Mouse (Mus musculus) retina, adult 2 months (tissue): ENCODE data around the gene Lmod1.

Experiments
- DNase-seq: peaks from one replicate; pipeline ENCODE4 v3.0.0-alpha.2; 2012; ENCODE audit warnings: low read depth, low spot score

The Lmod1 gene

GRCm38 (mm10) chr1:135324571-135324970 is at the start of gene Lmod1:
TSS of gene Lmod1 (plus strand) at chr1:135324807.
- DNase-seq = no peak

DNA sequence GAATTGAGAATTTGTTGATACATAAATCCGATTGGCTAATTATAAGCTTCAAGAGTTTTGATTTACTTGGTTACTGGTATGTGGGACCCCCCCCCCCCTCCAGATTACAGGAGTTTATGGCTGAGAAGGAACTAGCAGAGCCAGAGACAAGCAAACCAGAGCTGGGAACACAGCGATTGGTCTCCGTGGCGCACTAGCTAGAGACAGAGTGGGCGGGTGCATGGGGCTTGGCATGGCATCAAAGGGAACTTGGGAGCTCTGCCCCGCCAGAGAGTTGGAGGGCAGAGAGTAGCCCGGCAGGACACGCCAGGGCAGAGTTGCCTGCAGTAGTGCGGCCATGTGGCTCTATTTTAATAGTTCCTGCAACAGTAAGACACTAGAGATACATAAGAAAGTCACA is 44.0 kb upstream of the Lmod1 start:
- DNase-seq = no peak

DNA sequence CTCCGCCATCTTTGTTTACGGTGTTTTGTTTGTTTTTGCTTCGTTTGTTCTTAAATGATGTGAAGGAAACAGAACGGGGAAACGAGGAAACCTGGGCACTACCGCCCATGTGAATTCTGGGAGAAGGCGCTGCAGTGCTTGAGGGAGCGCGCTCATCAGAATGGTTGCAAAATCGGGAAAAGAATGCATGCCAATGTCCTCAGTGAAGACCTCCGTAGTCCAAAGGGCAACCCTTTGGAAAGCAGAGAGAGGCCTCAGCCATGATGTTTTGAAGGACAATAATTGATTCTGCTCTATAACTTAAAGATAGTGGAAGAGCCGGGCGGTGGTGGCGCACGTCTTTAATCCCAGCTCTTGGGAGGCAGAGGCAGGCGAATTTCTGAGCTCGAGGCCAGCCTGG is 42.8 kb upstream of the Lmod1 start:
- DNase-seq = no peak

DNA sequence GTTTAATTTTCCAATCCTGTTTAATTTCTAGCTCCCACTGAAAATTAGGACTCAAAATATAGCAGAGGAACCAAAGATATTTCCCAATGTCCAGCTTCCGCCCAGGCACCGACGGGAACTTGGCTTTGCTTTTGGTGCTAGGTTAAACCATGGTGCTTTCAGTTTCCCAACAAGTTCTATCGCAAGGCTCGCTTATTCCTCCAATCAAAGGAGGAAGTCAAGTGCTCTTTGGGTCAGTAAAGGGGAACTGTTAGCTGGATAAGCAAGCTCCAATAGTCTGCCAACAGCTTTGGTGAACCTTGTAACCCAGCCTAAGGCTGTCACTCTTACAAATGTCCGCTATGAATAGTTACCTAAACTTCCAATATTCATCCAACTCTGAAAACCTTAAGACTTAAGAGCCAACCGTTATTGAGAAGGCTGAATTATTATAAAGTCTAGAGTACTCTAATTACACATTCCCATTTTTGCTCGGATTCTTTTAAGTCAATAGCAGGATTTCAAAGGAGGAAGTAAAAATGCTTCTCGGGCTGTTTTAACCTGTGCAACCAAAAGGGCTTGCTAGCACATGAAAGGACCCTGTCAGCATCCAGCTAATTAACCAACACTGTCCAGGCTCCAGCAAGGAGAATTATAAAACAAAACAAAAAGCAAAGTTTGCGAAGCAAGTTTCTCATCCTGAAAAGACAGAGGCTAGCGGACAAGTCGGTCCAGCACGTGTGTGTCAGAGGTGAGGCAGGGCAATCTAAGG is 41.9 kb upstream of the Lmod1 start:
- no peak for DNase-seq

GRCm38 (mm10) chr1:135283287-135283825 is 41.3 kb upstream of the Lmod1 start:
- no peak for DNase-seq

DNA sequence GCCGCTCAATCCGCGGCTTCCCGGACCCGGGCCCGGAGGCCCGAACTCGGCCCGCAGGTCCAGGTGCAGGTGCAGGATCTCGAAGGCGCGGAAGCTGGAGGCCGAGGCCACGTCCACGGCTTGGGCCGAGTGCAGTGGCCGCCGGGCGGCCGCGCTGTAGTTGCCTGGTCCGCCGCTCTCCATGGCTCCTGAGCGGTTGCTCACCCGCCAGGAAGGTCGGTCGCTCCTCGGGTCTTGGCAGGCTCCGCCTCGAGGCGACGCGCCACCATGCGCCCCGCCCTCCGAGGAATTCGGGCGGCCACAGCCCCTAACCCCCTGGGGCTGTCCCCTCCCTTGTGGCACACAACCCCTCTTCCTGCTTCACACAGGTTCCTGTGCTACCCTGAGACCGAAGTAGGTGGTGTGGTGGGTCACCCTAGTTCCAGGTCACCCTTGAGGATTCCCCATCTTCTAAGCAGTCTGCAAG is 40.7 kb upstream of the Lmod1 start, which contains the start of gene Rnpep:
Rnpep (minus strand) TSS at position 259 of the 466 bp plus-strand sequence.
- peak; percentile 38 for DNase-seq

GRCm38 (mm10) chr1:135286311-135286710 is 38.3 kb upstream of the Lmod1 start:
- DNase-seq = no peak

DNA sequence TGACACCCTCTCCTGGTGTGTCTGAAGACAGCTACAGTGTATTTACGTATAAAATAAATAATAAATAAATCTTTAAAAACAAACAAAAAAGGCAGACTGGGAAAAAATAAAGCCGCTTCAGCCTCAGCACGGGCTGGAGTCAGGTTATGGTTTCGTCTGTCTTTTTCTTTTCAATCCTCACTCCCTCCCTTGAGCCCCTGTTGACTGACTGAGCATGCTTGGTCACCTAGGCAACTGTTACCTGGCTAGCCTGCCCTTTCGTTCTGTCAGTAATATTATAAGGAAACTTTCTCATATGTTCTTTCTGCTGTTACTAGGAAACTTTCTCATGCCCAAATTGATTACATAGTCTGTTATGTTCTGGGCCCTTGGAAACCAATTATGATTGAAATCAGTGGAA is 33.7 kb upstream of the Lmod1 start:
- no peak for DNase-seq

- no peak for DNase-seq
Measured at GRCm38 (mm10) chr1:135311356-135311755, 13.3 kb upstream of the Lmod1 start.

- no peak for DNase-seq
Measured at GRCm38 (mm10) chr1:135312201-135312600, 12.4 kb upstream of the Lmod1 start.

- peak; percentile 77 for DNase-seq
Measured at GRCm38 (mm10) chr1:135313284-135314031, 11.1 kb upstream of the Lmod1 start, which contains the start of gene Timm17a. TSS of gene Timm17a (minus strand) at chr1:135313778.

DNA sequence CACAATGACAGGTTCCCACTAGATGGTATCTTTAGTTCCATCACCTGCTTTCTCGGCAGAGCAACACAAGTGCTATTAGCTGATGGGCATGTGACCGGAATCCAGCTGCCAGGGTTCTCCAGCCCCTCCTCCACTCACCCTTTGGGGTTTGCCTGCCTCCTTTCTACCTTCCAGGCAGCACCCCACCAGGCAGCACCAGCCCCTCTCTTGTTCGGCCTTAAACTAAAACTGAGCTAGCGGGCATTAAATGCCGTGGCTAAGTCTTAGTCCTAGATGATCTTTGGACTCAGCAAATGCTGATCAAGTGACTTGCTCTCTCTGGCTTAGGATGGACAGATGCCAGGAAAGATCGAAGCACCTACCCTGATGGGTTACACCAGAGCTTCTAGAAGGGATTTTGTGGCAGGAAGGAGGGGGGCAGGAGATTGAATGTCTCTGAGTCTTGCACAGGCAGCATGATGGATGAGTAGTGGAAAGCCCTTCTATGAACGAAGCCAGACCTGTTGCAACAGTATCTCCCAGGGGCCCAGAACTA is 1.2 kb upstream of the Lmod1 start:
- DNase-seq = no peak

- DNase-seq = no peak
Measured at GRCm38 (mm10) chr1:135325934-135326333, 1.3 kb downstream of the Lmod1 start.

GRCm38 (mm10) chr1:135328368-135328767 is 3.8 kb downstream of the Lmod1 start:
- DNase-seq = no peak

DNA sequence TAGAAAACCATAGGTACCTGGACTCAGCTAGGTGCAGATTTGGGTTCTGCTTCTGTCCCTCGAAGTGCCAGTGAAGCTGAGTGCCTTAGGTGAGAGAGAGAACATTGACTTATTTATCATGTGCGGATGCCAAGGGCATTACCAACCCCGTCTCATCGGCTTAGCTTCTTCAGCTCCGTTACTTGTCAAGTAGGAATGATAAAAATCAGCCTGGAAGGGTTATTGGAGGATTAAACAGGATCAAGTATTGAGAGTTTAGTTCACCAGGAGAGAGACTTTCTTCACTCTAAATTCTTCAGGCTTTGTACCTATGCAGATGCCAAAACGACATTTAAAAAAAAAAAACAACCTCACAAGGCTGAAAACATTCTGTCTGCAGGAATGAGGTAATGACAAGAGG is 6.0 kb downstream of the Lmod1 start:
- peak; percentile 57 for DNase-seq

DNA sequence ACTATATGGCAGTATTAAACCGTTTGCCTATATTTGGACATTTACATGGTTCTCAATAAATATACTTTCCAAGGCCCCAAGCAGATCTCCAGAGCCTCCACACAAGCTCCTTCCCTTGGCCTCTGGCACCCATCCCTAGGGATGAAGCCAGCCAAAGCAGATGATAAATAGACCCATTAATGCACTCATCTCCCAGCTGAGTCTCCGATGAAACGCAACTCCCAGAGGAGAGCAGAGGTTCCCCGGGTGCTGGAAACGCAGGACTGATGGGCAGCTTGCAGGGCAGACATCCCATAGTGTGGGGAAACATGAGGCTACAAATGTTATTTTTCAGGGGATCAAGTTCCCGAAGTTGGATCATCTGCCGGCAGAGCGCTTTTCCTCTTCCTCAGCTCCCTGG is 17.3 kb downstream of the Lmod1 start:
- DNase-seq = no peak

- no peak for DNase-seq
Measured at GRCm38 (mm10) chr1:135344026-135344425, 19.4 kb downstream of the Lmod1 start.

- no peak for DNase-seq
Measured at GRCm38 (mm10) chr1:135346891-135347290, 22.3 kb downstream of the Lmod1 start.

DNA sequence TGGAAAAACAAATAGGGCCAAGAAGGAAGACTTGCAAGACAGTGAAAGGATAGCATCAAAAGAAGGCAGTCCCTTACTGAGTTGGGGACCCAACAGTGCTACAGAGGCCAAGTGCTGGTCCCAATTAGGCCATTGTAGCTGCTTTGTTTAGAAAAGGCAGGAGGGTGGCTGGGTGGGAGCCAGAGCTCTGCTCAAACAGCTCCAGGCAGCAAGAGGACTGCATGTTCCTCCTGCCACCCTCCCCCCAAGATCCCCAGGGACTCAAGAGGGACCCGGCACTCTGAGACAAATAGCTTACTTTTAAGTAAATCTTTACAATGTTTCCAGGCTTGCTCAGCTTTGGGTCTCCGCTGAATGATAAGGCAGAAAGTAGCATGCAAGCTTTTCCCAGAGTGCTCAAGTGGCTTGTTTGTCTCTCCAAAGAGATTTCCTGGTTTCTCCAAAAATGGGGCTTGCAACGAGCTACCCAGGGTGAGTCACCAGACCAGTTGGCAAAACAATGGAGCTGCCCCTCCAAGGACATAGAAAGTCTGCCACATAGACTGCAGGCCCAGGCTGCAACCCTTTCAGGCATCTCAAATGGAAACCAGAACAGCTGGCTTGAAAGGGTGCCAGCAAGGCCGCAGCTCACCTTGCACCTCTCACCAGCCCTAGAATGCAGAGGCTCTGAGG is 23.0 kb downstream of the Lmod1 start:
- DNase-seq = no peak

GRCm38 (mm10) chr1:135351953-135352352 is 27.3 kb downstream of the Lmod1 start:
- DNase-seq = no peak

GRCm38 (mm10) chr1:135359071-135359470 is 34.5 kb downstream of the Lmod1 start:
- no peak for DNase-seq

- no peak for DNase-seq
Measured at GRCm38 (mm10) chr1:135361491-135361890, 36.9 kb downstream of the Lmod1 start.
